Mouse (Mus musculus) right cerebral cortex, postnatal 4 days (tissue): ENCODE measurements around the gene Dscaml1.

Experiments used
- DNase-seq: peaks from one replicate; pipeline ENCODE4 v3.0.0-alpha.2; 2022

Gene Dscaml1

DNA sequence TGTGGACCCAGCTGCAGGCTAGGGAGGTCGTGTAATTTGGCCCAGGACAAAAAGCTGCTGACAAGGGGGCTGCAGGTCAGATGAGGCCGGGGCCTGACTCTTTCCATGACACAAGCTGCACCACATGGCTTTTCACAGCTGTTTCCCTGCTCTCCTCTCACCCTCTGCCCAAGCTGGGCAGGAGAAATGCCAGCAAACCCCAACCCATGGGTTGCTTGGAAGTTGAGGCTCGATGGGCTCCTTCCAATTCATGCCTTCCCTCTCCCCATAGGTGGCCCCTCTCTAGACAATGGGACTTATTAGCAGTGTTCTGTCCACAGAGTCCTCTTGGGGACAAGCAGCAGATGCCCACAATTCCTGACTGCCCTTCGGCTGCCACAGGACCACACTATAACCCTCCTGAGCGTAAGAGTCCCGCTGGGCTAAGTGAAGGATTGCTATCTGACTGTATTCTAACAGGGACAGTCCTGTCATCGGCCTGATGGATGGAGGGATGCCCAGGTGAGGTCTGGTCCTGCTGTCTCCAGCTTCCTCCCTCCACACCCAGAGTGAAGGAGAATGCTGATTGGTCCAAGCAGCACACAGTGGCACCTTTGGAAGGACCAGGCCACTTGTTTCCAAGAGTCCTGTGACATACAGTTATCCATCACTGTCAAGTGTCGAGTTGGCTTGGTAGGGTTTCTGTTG is 365.2 kb downstream of the Dscaml1 start:
- DNase-seq = no peak

DNA sequence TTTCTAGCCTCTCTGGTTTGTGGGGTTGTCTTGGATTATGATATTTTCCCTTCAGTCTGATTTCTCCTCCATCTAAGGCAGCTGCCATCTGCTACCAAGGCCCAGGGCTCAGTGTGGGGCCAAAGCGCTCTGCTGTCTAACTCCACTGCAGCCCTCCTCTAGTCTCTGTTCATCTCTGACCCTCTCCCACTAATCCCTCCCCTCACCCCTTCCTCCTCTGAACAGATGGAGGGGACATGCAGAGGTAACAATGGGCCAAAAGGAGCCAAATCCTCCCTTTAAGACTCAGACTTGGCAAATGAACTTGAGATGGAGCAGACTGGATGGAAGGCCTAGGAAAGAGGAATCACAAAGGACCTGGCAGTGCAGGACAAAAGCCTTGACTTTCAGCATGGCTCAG is 365.8 kb downstream of the Dscaml1 start:
- DNase-seq = no peak

DNA sequence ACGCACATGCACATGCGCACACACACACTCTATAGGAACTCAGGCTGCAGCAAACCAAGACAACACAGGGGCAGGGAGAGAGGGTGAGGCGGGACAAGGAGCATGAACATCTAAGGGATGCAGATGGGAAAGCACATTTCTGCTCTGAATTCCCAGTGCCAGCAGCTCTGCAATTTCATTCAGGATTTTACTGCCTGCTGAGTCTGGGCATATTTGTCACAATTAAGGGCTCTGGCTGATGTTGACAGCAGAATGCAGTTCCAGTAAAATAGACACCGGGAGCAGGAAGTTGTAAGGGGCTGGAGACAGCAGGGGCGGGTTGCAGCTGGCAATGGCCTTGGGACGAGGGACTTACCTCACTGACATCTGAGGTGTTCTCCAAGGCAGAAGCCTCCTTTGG is 367.3 kb downstream of the Dscaml1 start:
- no peak for DNase-seq

DNA sequence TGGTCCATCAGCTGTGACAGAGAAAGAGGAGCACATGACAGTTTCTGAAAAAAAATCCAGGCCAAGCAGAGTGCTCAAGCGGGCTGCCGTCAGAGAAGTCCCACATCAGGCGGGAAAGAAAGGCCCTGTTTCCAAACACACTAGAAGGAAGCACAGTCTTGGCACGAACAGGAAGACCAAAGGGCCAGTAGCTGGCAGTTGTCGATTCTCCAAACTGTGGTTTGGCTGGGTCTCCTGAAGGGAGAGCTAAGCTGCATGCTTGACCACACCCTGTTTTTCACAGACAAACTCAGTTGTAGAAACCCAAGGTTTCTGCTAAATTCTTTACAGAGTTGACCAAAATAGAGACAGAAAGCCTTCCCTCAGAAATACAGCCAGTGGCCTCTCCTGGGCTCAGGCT is 369.3 kb downstream of the Dscaml1 start:
- no peak for DNase-seq

DNA sequence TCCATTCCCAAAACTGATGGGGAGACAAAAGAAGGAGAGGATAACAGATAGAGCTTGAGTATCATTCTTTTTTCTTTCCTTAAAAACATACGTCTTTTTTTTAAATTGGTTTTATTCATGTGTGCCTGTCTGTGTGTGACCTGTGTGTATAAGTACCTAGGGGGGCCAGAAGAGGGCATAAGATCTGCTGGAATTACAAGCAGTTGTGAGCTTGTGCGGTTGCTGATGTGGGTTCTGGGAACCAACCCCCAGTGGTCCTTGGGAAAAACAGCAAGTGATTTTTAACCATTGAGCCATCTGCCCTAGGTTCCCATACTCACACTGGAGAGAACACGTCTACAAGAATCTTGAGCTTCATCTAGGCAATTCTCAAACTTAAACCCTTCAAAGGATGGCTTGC is 370.8 kb downstream of the Dscaml1 start:
- DNase-seq = no peak

DNA sequence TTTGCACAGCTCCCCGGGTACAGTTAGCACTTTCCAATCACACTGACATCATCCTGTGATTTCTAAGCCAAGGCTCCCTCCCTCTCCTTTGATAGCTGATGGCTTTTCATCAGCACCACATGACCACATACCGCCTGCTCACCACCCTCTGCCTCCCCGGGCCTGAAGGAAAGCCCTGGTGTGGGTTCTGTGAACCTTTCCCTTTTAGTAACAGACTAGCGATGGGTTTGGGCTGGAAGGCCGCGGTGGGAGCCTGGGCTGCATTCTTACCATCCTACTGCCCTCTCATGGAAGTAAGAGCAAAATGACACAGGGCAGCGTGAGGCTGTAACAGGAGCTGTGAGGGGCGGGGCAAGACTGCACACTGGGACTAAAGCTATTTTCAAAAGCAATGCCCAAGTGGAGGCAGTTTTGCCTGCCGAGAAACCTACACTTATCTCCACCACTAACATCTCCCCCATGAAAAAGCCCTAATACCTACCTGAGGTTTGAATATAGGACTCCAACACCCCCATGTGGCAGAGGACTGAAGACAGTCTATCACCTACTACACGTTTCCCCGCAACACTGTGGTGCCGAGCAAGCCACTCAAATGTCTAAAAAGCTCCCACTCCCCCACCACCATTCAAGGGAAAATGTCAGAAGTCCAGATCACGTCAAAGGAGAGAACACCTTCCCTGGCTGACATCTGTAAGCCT is 372.2 kb downstream of the Dscaml1 start:
- DNase-seq = peak; percentile 36

DNA sequence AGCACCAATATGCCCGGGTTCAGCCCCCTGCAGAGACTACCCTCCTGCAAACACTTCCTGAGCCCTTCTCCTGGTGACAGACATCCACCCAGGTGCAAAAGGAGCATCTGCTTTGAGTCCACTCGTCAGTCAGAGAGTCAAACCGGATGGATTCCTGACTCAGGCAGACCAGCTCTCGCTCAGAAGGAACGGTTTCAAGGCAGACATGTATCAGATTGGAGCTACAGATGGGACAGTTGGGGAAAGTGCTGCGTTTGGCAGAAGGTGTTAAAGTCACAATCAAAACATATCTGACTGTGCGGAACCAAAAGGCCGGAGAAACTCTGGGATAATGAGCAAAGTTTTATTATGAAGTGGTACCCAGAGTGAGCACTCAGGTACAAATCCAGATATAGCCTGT is 373.0 kb downstream of the Dscaml1 start:
- DNase-seq = no peak
